Mouse (Mus musculus) gastrocnemius, postnatal 36 days (tissue): ENCODE data around the gene Lig1. TPM values are rescaled to one million over a fixed set of nuclear protein-coding genes. Genes with fewer than 3 reads are reported as not detected.

ENCODE experiments used
- DNase-seq, 2 experiments: peaks; one replicate each; pipeline ENCODE4 v3.0.0; 2022
- intact Hi-C: fragments of 180-260 bp; cut with DNase I; formaldehyde crosslinking; loops from one replicate; pipeline ENCODE4 v1.15.1; 2025
- total RNA-seq, 2 experiments: library from RNA; stranded (reverse); gene quantifications; 2 replicates each; pipeline ENCODE4 v1.2.3; 2021

Lig1 gene
- total RNA-seq, 2 experiments from 2014 or later, result 1.6 to 1.7 TPM

GRCm38 (mm10) chr7:13303372-13303771 is 26.3 kb downstream of the Lig1 start:
- DNase-seq, result no peak
- intact Hi-C loops, result no loop called here

- intact Hi-C loops, result no loop called here
- DNase-seq, result no peak
Measured at GRCm38 (mm10) chr7:13309407-13309806, 32.3 kb downstream of the Lig1 start.

GRCm38 (mm10) chr7:13310493-13311199 is 33.6 kb downstream of the Lig1 start:
- intact Hi-C loops, result no loop called here
- no peak for DNase-seq

GRCm38 (mm10) chr7:13311401-13311800 is 34.3 kb downstream of the Lig1 start:
- DNase-seq, result no peak
- intact Hi-C loops, result no loop called here

GRCm38 (mm10) chr7:13314095-13314597 is 37.1 kb downstream of the Lig1 start:
- DNase-seq, result no peak

GRCm38 (mm10) chr7:13321424-13321823 is 44.3 kb downstream of the Lig1 start:
- intact Hi-C loops, result no loop called here
- no peak for DNase-seq

More at GRCm38 (mm10) chr7:13314095-13314597, 37.1 kb downstream of the Lig1 start:
- intact Hi-C loops, result no loop called here

- intact Hi-C loops, result no loop called here
- DNase-seq, result no peak
Measured at GRCm38 (mm10) chr7:13324316-13324715, 47.2 kb downstream of the Lig1 start, which contains the start of gene Pla2g4c. Pla2g4c (plus strand) TSS chr7:13324655.

- intact Hi-C loops, result no loop called here
- no peak for DNase-seq
Measured at GRCm38 (mm10) chr7:13330575-13330974, 53.5 kb downstream of the Lig1 start.

- intact Hi-C loops, result no loop called here
Measured at GRCm38 (mm10) chr7:13355943-13356342, 78.9 kb downstream of the Lig1 start.

More at GRCm38 (mm10) chr7:13355943-13356342, 78.9 kb downstream of the Lig1 start:
- no peak for DNase-seq

Other genes with a start within 250 kb of the Lig1 start
- gene Chmp2a, start 242.5 kb upstream of the Lig1 start, total RNA-seq, result 10 to 100 TPM; 68.7 to 83.7 TPM
- gene Ube2m, start 239.0 kb upstream of the Lig1 start, total RNA-seq, result 100 to 1,000 TPM; 131 TPM
- gene Mzf1, start 222.5 kb upstream of the Lig1 start, total RNA-seq, result under 1 TPM; 0.57 to 0.74 TPM
- gene Vmn1r85, start 182.1 kb upstream of the Lig1 start, total RNA-seq, result not detected
- gene Vmn1r86, start 157.4 kb upstream of the Lig1 start, total RNA-seq, result not detected
- gene Vmn1r87, start 137.1 kb upstream of the Lig1 start, total RNA-seq, result not detected
- under 1 TPM in 1 of 2 experiments, not detected in 1; 0.13 TPM for gene Vmn1r88, start 117.7 kb upstream of the Lig1 start, total RNA-seq
- not detected for gene Vmn1r89, start 64.3 kb upstream of the Lig1 start, total RNA-seq
- gene Zswim9, start 1.4 kb downstream of the Lig1 start, total RNA-seq, result 1 to 10 TPM; 9.0 to 9.8 TPM
- under 1 TPM; 0.08 to 0.12 TPM for gene Pla2g4c, start 47.4 kb downstream of the Lig1 start, total RNA-seq
- not detected for gene Cabp5, start 120.8 kb downstream of the Lig1 start, total RNA-seq
- gene Bsph1, start 173.6 kb downstream of the Lig1 start, total RNA-seq, result not detected